Mouse (Mus musculus): ENCODE results near the gene Gm28043. TPM values are rescaled to one million over a fixed set of nuclear protein-coding genes. Genes with fewer than 3 reads are reported as not detected.
A peak's percentile ranks its signal among the peaks of the same experiment; 100 is the strongest.

Gene Gm28043
- total and polyA plus RNA-seq, 3 experiments, result 3.6 to 4.2 (median 3.7) TPM

GRCm38 (mm10) chr17:29718660-29719059 is 104.0 kb downstream of the Gm28043 start:
- no peak for TF ChIP-seq USF2 (conservative IDR thresholded peaks at IDR 0.05; ENCODE audit: low read depth, low read length)
- no peak for TF ChIP-seq E2F4 (IDR thresholded peaks at IDR 0.05; ENCODE audit: insufficient replicate concordance, low read depth, low read length)
- TF ChIP-seq USF1 (IDR thresholded peaks at IDR 0.05; ENCODE audit: low read depth, low read length), result no peak
- TF ChIP-seq TCF12 (IDR thresholded peaks at IDR 0.05; ENCODE audit: low read depth, low read length), result no peak
- no peak for TF ChIP-seq CHD1 (IDR thresholded peaks at IDR 0.05; ENCODE audit: low read depth, low read length)
- no peak for TF ChIP-seq MYC (IDR thresholded peaks at IDR 0.05; ENCODE audit: low read depth, low read length)
- TF ChIP-seq MXI1 (IDR thresholded peaks at IDR 0.05; ENCODE audit: low read depth, low read length), result no peak
- no peak for TF ChIP-seq NRF1 (IDR thresholded peaks at IDR 0.05; ENCODE audit: low read depth, low read length)
- TF ChIP-seq JUND (conservative IDR thresholded peaks at IDR 0.05; ENCODE audit: low read depth, low read length), result no peak
- no peak for TF ChIP-seq KAT2A (IDR thresholded peaks at IDR 0.05; ENCODE audit: insufficient replicate concordance, low read length)
- no peak for TF ChIP-seq CHD2 (IDR thresholded peaks at IDR 0.05; ENCODE audit: low read length)
- no peak for TF ChIP-seq JUN (IDR thresholded peaks at IDR 0.05; ENCODE audit: insufficient read depth, low read depth, low read length)
- TF ChIP-seq ELF1 (IDR thresholded peaks at IDR 0.05; ENCODE audit: low read depth, low read length), result no peak
- H3K27ac ChIP-seq (ENCODE audit: insufficient read depth, low read depth), result no peak overlapping the region
- H3K27me3 ChIP-seq (replicated peaks), result no peaks in the 10 kb centered on the region
- H3K4me2 ChIP-seq (ENCODE audit: insufficient read depth, low read depth, poor library complexity, severe bottlenecking), result no peak overlapping the region
- no peak for DNase-seq (ENCODE audit: extremely low read depth)
- peaks cover 7% of the 10 kb centered on the region for H3K9me3 ChIP-seq (replicated peaks; ENCODE audit: low read length)
- H3K36me3 ChIP-seq (replicated peaks in 1 of 2; ENCODE audit: control insufficient read depth in 1 of 2, insufficient read depth in 1 of 2, low read length in 1 of 2), result peaks cover 3 to 17% of the 10 kb centered on the region in 2 experiments
- H3K79me2 ChIP-seq (replicated peaks; ENCODE audit: control insufficient read depth, extremely low read depth, insufficient read depth, poor library complexity, severe bottlenecking), result peaks cover 12% of the 10 kb centered on the region
- dilution Hi-C loops (cut with MboI; ENCODE audit: extremely low pct_ligation_motif_present, extremely low pct_unique_long_range_greater_than_20kb, low sequenced_read_pairs), result no loop called here
- in situ Hi-C loops (cut with MboI; ENCODE audit: low pct_ligation_motif_present, low pct_unique_long_range_greater_than_20kb, low sequenced_read_pairs), result loop anchor here (10.0 kb wide), 1 partner anchor 46 kb away; no protein-coding TSS in a partner anchor
- H3K4me1 ChIP-seq (ENCODE audit: control insufficient read depth in 1 of 2, insufficient read depth in 2 of 2), result peaks cover 20 to 54% of the 10 kb centered on the region in 2 experiments
- H3K9ac ChIP-seq (ENCODE audit: insufficient read depth, low read depth), result no peak overlapping the region
- H3K4me3 ChIP-seq (replicated peaks in 1 of 3; ENCODE audit: low read depth in 2 of 3, low read length in 2 of 3, poor library complexity in 1 of 3), result no peak overlapping the region

GRCm38 (mm10) chr17:29719628-29720575 is 105.2 kb downstream of the Gm28043 start:
- DNase-seq (ENCODE audit: extremely low read depth), result no peak
- in situ Hi-C loops (cut with MboI; ENCODE audit: low pct_ligation_motif_present, low pct_unique_long_range_greater_than_20kb, low sequenced_read_pairs), result loop anchor here (10.0 kb wide), 1 partner anchor 45 kb away; no protein-coding TSS in a partner anchor
- H3K4me2 ChIP-seq (ENCODE audit: insufficient read depth, low read depth, poor library complexity, severe bottlenecking), result peak overlapping the region; percentile 39
- peak overlapping the region; percentile 33; the same call in 1 of the 2 replicates for H3K9ac ChIP-seq (ENCODE audit: insufficient read depth, low read depth)
- H3K4me1 ChIP-seq (ENCODE audit: control insufficient read depth in 1 of 2, insufficient read depth in 2 of 2), result peaks cover 20 to 53% of the 10 kb centered on the region in 2 experiments
- H3K27ac ChIP-seq (ENCODE audit: insufficient read depth, low read depth), result peak overlapping the region; percentile 62
- dilution Hi-C loops (cut with MboI; ENCODE audit: extremely low pct_ligation_motif_present, extremely low pct_unique_long_range_greater_than_20kb, low sequenced_read_pairs), result no loop called here
- peaks cover 9% of the 10 kb centered on the region for H3K79me2 ChIP-seq (replicated peaks; ENCODE audit: control insufficient read depth, extremely low read depth, insufficient read depth, poor library complexity, severe bottlenecking)
- peaks cover 5% of the 10 kb centered on the region for H3K9me3 ChIP-seq (replicated peaks; ENCODE audit: low read length)
- peak overlapping the region in 2 of 3 experiments; percentile 23 to 26 for H3K4me3 ChIP-seq (replicated peaks in 1 of 3; ENCODE audit: low read depth in 2 of 3, low read length in 2 of 3, poor library complexity in 1 of 3)
- H3K36me3 ChIP-seq (replicated peaks in 1 of 2; ENCODE audit: control insufficient read depth in 1 of 2, insufficient read depth in 1 of 2, low read length in 1 of 2), result peaks cover 0 to 7% of the 10 kb centered on the region in 2 experiments
- H3K27me3 ChIP-seq (replicated peaks), result no peaks in the 10 kb centered on the region
- TF ChIP-seq E2F4 (IDR thresholded peaks at IDR 0.05; ENCODE audit: insufficient replicate concordance, low read depth, low read length) (peak; percentile 58; the same call in 1 of the 2 replicates), NELFE (IDR thresholded peaks at IDR 0.05; ENCODE audit: low read depth, low read length) (no peak), EP300 (IDR thresholded peaks at IDR 0.05; ENCODE audit: low read length) (peak; percentile 74), CHD2 (IDR thresholded peaks at IDR 0.05; ENCODE audit: low read length) (no peak), BHLHE40 (IDR thresholded peaks at IDR 0.05; ENCODE audit: low read depth, low read length) (peak; percentile 70), SMC3 (IDR thresholded peaks at IDR 0.05; ENCODE audit: low read depth, low read length) (no peak), MEF2A (IDR thresholded peaks at IDR 0.05; ENCODE audit: borderline replicate concordance, low read depth, low read length) (peak; percentile 27; the same call in 1 of the 2 replicates), TBP (conservative IDR thresholded peaks at IDR 0.05; ENCODE audit: low read depth, low read length) (peak; percentile 74), MAFK (IDR thresholded peaks at IDR 0.05; ENCODE audit: insufficient replicate concordance, low read length) (no peak), CTCF (conservative IDR thresholded peaks at IDR 0.05 in 1 of 2, IDR thresholded peaks at IDR 0.05 in 1 of 2; ENCODE audit: low read depth in 2 of 2, low read length in 2 of 2) (no peak), GABPA (IDR thresholded peaks at IDR 0.05; ENCODE audit: insufficient replicate concordance, low read depth, low read length) (no peak), NRF1 (IDR thresholded peaks at IDR 0.05; ENCODE audit: low read depth, low read length) (0 out of 2 replicates have a peak, but pooled peaks have one; percentile 19), JUND (conservative IDR thresholded peaks at IDR 0.05; ENCODE audit: low read depth, low read length) (peak; percentile 66), IRF4 (IDR thresholded peaks at IDR 0.05; ENCODE audit: low read depth, low read length) (peak; percentile 42; the same call in 1 of the 2 replicates), ZMIZ1 (IDR thresholded peaks at IDR 0.05; ENCODE audit: low read depth, low read length) (no peak), ZC3H11A (IDR thresholded peaks at IDR 0.05; ENCODE audit: low read depth, low read length) (no peak), HCFC1 (IDR thresholded peaks at IDR 0.05; ENCODE audit: low read depth, low read length) (peak; percentile 77), ZKSCAN1 (IDR thresholded peaks at IDR 0.05; ENCODE audit: borderline replicate concordance, low read depth, low read length) (no peak), UBTF (IDR thresholded peaks at IDR 0.05; ENCODE audit: low read depth, low read length) (no peak), CHD1 (IDR thresholded peaks at IDR 0.05; ENCODE audit: low read depth, low read length) (no peak)
